In the genomic region with DNA sequence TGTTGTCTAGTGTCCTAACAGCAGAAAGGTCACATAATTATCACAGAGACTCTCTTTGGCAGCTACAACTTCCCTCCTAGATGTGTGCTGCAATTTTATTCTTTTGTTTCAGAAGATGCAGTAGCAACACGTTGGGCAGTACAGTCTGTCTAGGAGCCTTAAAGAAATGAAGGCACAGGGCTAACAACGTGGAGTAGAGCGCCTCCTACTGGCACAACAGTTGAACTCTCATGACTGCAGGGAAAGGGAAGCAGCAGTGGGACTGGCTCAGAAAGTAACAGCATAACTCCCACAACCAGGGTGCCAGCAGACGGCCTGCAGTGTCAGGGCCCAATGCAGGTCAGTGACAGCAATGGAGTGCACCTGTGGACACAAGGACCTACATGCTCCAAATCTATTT, we compare ENCODE assay signal across 8 mouse cellular contexts. TPM values are rescaled to one million over a fixed set of nuclear protein-coding genes. Genes with fewer than 3 reads are reported as not detected.
DNase-seq lines count a peak whose midpoint lies in the region; ATAC-seq lines count a peak whose summit lies in the region.

No protein-coding gene starts in this region.

- no peaks in the 10 kb centered on the region for H3K4me1 ChIP-seq in liver, embryonic 13.5 days (replicated peaks)
- H3K4me1 ChIP-seq in neural tube, embryonic 13.5 days (replicated peaks): no peaks in the 10 kb centered on the region

- H3K4me2 ChIP-seq in liver, embryonic 13.5 days: no peak overlapping the region
- H3K4me2 ChIP-seq in neural tube, embryonic 13.5 days: no peak overlapping the region

- intact Hi-C loops in heart, postnatal 10 days (cut with DNase I): loop anchor here (1.0 to 2.0 kb wide), 2 partner anchors 52 to 236 kb away; no protein-coding TSS in a partner anchor

- H3K4me3 ChIP-seq in liver, embryonic 13.5 days (replicated peaks): no peak overlapping the region
- H3K4me3 ChIP-seq in neural tube, embryonic 13.5 days: no peak overlapping the region

- no peak overlapping the region for H3K9ac ChIP-seq in liver, embryonic 13.5 days
- no peak overlapping the region for H3K9ac ChIP-seq in neural tube, embryonic 13.5 days

- ATAC-seq in CD4-positive, CD25-positive, alpha-beta regulatory T cell, adult 4 months: peak; percentile 88
- peak; percentile 71; the same call in 1 of the 2 replicates for ATAC-seq in erythroid progenitor cell, adult 5-6 weeks (replicated peaks; ENCODE audit: low FRiP score, poor library complexity, severe bottlenecking)
- ATAC-seq in liver, embryonic 13.5 days (ENCODE audit: low read depth): no peak
- ATAC-seq in neural tube, embryonic 13.5 days (ENCODE audit: low read depth): peak; percentile 89

- WGBS in liver, embryonic 13.5 days (ENCODE audit: insufficient replicate concordance): 10% methylated on average over 4 of the region's 4 CpGs
- WGBS in neural tube, embryonic 13.5 days: 4% methylated on average over 4 of the region's 4 CpGs

- peak; percentile 89 for DNase-seq in brain, adult 2 months (ENCODE audit: low read depth, low spot score)
- peak; percentile 73 to 83 for DNase-seq in heart, postnatal 10 days
- peak; percentile 68 to 74 for DNase-seq in kidney, postnatal 25 days
- peak; percentile 26 for DNase-seq in liver, embryonic 13.5 days
- DNase-seq in telencephalon, adult 2 months (ENCODE audit: low read depth, low spot score): peak; percentile 36

- H3K36me3 ChIP-seq in liver, embryonic 13.5 days: peaks cover 28% of the 10 kb centered on the region
- peaks cover 17% of the 10 kb centered on the region for H3K36me3 ChIP-seq in neural tube, embryonic 13.5 days

- H3K27me3 ChIP-seq in liver, embryonic 13.5 days: no peaks in the 10 kb centered on the region
- H3K27me3 ChIP-seq in neural tube, embryonic 13.5 days: no peaks in the 10 kb centered on the region

- H3K27ac ChIP-seq in liver, embryonic 13.5 days: no peak overlapping the region
- H3K27ac ChIP-seq in neural tube, embryonic 13.5 days (replicated peaks): no peak overlapping the region

- no peaks in the 10 kb centered on the region for H3K9me3 ChIP-seq in liver, embryonic 13.5 days (replicated peaks)
- no peaks in the 10 kb centered on the region for H3K9me3 ChIP-seq in neural tube, embryonic 13.5 days

RNA-seq across cellular contexts. Expression of a gene that starts 50.4 kb away (rescaled TPM):
- 10 to 100 TPM; 43.3 to 57.5 TPM for polyA plus RNA-seq in CD4-positive, CD25-positive, alpha-beta regulatory T cell, adult 4 months (2017; shearing (Covaris generic))
- 70.8 and 101 TPM in 2 replicates for total RNA-seq in erythroid progenitor cell, adult 5-6 weeks (2015; ENCODE audit: low replicate concordance)
- total RNA-seq in erythroid progenitor cell, adult 5-6 weeks (2017; ENCODE audit: low replicate concordance): 57.7 and 83.8 TPM in 2 replicates
- total RNA-seq in heart, postnatal 10 days (2021): 10 to 100 TPM; 23.3 to 24.3 TPM
- polyA plus RNA-seq in liver, embryonic 13.5 days (2015; fragmentation: Nextera tagmentation; extraction: Ambion mirVana): 12.0 and 14.9 TPM in 2 replicates
- 33.0 and 38.3 TPM in 2 replicates for polyA plus RNA-seq in neural tube, embryonic 13.5 days (2015; fragmentation: Nextera tagmentation; extraction: Ambion mirVana)

Comparison
In these comparisons a context has a peak if more than half of its experiments do, and no peak if none do; other contexts are left out.
1. DNase-seq: peak in every context shown above with its lines; median percentile 89 in brain, adult 2 months; 78 in heart, postnatal 10 days; 71 in kidney, postnatal 25 days; 36 in telencephalon, adult 2 months; 26 in liver, embryonic 13.5 days.